Mouse (Mus musculus) left cerebral cortex, postnatal 25 days (tissue): ENCODE results near the gene 4930519G04Rik. TPM values are rescaled to one million over a fixed set of nuclear protein-coding genes. Genes with fewer than 3 reads are reported as not detected.
"Not testable (repeated sequence)": the region's sequence is repeated elsewhere in the genome, so short reads cannot be mapped to it uniquely, and the experiment has no call there.

Experiments used
- DNase-seq, 2 experiments: peaks; one replicate each; pipeline ENCODE4 v3.0.0; 2022; ENCODE audit warnings: low spot score in 2 of 2, mixed read lengths in 1 of 2
- intact Hi-C: fragments of 180-260 bp; cut with DNase I; formaldehyde crosslinking; loops from one replicate; pipeline ENCODE4 v1.15.1; 2025
- total RNA-seq, 2 experiments: library from RNA; stranded (reverse); gene quantifications; 2 replicates each; pipeline ENCODE4 v1.2.3; 2021

The 4930519G04Rik gene
- not detected for total RNA-seq

DNA sequence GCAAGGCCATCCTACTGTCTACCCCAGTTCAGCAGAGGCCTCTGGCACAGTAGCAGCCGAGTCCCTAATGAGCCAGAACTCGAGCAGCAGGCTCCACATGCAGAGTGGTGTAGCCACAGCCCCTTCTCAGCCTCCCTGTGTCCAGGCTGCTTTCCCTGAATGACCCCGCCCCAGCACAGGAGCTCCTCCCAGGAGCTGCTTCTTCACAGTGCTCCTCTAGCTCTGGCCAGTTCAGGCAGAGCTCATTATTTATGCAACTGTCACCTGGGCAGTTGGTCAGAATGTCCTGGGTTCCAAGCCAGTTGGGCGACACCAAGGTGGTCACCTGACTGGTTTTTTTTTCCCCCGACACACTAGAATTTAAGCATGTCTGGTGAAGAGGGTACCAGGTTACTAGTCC lies at the start of gene 4930519G04Rik:
Gene 4930519G04Rik, plus strand, starts transcription at position 301 of the 400 bp plus-strand sequence.
- intact Hi-C loops, result not testable (repeated sequence)

GRCm38 (mm10) chr5:114804335-114804734 lies 49.1 kb upstream of the 4930519G04Rik start:
- intact Hi-C loops, result no loop called here
- DNase-seq, result no peak

More for the DNA sequence above, at the start of gene 4930519G04Rik:
- DNase-seq, result not testable (repeated sequence)

DNA sequence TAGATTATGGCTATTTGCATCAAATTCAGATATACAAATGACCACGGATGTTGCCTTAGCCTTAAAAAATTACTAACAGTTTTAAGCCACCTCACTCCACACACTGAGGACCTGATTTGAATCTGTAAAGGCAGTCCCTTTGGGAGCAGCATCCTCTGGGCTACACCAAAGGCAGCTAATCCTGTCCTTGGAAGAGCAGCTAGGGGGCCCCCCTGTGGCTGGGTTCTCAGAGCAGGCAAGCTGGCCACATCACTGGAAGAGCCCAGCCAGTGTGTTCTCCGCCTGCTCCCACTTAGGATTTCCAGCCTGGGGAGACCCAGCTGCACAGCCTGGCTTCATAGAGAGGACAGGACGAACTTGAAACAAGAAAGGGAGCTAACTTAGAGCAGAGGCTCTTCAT lies 48.5 kb upstream of the 4930519G04Rik start:
- peak; percentile 61 to 70 for DNase-seq
- intact Hi-C loops, result no loop called here

- DNase-seq, result no peak
- intact Hi-C loops, result no loop called here
Measured at GRCm38 (mm10) chr5:114805436-114806350, 47.8 kb upstream of the 4930519G04Rik start.

GRCm38 (mm10) chr5:114806636-114807035 lies 46.8 kb upstream of the 4930519G04Rik start:
- no peak for DNase-seq
- intact Hi-C loops, result no loop called here

- intact Hi-C loops, result no loop called here
- DNase-seq, result no peak
Measured at GRCm38 (mm10) chr5:114807063-114807462, 46.4 kb upstream of the 4930519G04Rik start.

GRCm38 (mm10) chr5:114807468-114807867 lies 46.0 kb upstream of the 4930519G04Rik start:
- no peak for DNase-seq

GRCm38 (mm10) chr5:114807893-114808292 lies 45.6 kb upstream of the 4930519G04Rik start:
- intact Hi-C loops, result no loop called here
- DNase-seq, result no peak

More at GRCm38 (mm10) chr5:114807468-114807867, 46.0 kb upstream of the 4930519G04Rik start:
- intact Hi-C loops, result no loop called here

GRCm38 (mm10) chr5:114808385-114808784 lies 45.1 kb upstream of the 4930519G04Rik start:
- DNase-seq, result no peak
- intact Hi-C loops, result no loop called here

DNA sequence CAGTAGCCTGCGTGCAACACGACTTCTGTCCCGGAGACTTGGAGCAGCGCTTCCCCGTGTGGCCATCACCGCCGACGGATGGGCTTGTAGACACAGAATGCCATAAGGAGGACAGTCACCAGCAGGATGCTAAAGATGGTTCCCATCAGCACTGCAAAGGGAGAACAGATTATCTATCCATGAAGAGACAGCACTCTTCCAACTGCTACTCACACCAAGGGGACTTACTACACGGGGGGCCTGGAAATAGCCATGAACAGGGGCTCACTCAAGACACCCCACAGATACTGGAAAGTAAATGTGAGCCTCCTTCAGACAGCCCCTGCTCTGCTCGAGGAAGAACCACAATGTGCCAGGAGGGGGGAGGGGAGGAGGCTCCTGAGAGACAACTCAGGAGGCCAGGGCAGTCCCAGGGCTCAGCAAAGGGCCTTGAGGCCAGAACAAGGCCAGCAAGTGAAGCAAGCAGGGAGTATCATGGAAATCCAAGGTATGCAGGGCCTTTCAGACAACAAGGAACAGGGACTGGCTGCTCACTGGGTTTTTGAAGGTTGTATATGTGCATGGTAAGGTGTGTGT lies 44.2 kb upstream of the 4930519G04Rik start:
- intact Hi-C loops, result no loop called here
- DNase-seq, result no peak

DNA sequence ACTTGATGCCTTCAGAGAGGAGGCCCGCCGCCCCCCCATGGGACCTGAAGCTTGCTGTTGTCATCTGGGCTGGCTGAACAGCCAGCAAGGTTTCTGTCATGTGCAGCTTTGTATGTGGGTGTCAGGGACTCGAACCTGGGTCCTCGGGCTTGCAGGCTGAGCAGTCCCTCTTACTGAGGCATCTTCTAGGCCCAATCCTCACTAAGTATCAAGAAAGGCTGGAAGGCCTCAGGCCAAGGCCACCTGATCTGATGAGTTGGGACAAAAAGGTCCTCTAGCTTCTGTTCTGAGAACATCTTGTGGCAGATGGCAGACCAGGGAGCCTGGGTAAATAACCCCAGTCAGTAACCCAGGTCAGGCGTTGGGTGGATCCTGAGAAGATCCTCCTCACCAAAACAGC lies 43.6 kb upstream of the 4930519G04Rik start:
- intact Hi-C loops, result no loop called here
- no peak for DNase-seq

DNA sequence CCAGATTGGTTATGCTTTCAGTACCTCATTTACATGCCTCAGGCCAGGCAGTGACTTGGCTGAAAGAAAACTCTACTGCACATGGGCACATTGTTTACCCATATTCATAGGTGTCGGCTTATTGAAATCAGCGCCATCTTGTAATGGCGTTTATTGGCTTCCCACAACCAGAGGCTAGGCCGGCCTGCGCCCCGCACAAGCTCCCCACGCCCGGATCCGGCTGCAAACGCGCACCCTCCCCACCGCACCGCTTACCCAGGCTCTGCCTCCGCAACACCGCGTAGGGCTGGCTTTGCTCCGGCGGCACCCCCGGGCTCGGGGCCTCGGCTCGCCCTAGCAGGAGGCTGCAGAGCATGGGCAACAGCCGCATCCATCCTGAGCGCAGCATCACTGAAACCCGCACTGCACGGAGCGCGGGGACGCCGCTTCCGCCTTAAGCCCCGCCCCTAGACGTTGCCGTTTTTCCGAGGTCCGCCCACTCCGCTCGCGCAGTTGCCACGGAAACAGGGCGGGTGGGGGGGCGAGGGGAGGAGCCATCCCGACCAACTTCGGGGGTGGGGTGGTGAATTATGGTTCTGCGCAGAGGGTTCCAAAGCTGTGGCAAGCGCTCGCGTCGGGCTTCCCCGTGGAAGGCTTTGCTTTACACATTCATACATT lies 39.8 kb upstream of the 4930519G04Rik start:
- DNase-seq, result peak; percentile 92 to 94
- intact Hi-C loops, result no loop called here

GRCm38 (mm10) chr5:114816599-114816998 lies 36.9 kb upstream of the 4930519G04Rik start:
- intact Hi-C loops, result no loop called here
- DNase-seq, result no peak

- intact Hi-C loops, result no loop called here
- no peak for DNase-seq
Measured at GRCm38 (mm10) chr5:114818124-114818523, 35.3 kb upstream of the 4930519G04Rik start.

GRCm38 (mm10) chr5:114822796-114823688 lies 30.4 kb upstream of the 4930519G04Rik start, which contains the start of gene 1500011B03Rik:
Gene 1500011B03Rik, minus strand, starts transcription at chr5:114823468.
- peak; percentile 77 to 82 for DNase-seq
- intact Hi-C loops, result no loop called here

DNA sequence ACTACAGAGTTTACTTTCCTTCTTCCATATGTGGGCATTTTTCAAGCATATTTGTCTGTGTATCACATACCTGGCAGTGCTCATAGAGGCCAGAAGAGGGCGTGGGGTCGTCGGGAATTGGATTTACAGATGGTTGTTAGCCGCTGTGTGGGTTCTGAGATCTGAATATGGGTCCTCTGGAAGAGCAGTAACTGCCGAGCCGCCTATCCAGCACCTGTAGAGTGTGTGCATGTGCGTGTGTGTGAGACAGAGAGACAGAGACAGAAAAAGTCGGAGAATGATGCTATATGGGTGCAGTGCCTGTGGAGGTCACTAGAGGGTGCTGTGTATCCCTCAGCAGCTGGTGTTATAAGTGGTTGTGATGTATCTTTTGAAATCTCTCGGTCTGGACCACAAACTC lies 29.3 kb upstream of the 4930519G04Rik start:
- peak; percentile 48 to 64 for DNase-seq
- intact Hi-C loops, result no loop called here

GRCm38 (mm10) chr5:114825978-114826691 lies 27.3 kb upstream of the 4930519G04Rik start:
- DNase-seq, result no peak
- intact Hi-C loops, result no loop called here

DNA sequence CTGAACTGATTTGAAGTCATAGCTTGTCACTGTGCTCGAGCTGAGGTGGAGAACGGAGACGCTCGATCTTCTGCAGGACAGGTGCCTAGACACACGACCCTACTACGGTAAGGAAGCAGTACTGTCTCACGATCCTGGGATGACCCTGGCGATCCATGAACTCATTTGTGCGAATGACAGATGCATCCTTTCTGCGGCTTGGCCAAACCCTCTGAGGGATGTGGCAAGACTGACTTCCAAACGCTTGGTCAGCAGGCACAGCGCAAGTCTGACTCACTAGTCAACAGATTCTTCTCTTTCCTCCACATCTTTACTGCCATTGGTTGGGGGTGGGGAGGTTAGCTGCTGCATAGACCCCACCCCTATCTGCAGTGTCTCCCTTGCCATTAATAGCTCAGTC lies 26.0 kb upstream of the 4930519G04Rik start:
- intact Hi-C loops, result no loop called here
- DNase-seq, result no peak

GRCm38 (mm10) chr5:114829740-114830139 lies 23.7 kb upstream of the 4930519G04Rik start:
- no peak for DNase-seq
- intact Hi-C loops, result no loop called here
